In genomic region chr2:145700237-145700985, GRCm38 (mm10) we compare ENCODE assay signal across 13 mouse cellular contexts. TPM values are rescaled to one million over a fixed set of nuclear protein-coding genes. Genes with fewer than 3 reads are reported as not detected.
DNase-seq lines count a peak whose midpoint lies in the region; ATAC-seq and TF ChIP-seq lines count a peak whose summit lies in the region.
"Had no signal": no experiment of that assay in that cellular context is flagged by ENCODE, and none has a peak within 500 bp of the region (broad histone marks: within the 10 kb centered on the region; RNA-seq: fewer than 3 reads in every experiment).

No protein-coding gene starts in this region.

- TF ChIP-seq POLR2A in cerebellum, adult 2 months (IDR thresholded peaks at IDR 0.05; ENCODE audit: borderline replicate concordance, insufficient read depth, low read length): no peak

- H3K27me3 ChIP-seq in cerebellum, adult 2 months (ENCODE audit: control insufficient read depth, insufficient read depth, low read length): no peaks in the 10 kb centered on the region; the same call in 1 of the 2 replicates
- no peaks in the 10 kb centered on the region for H3K27me3 ChIP-seq in hindbrain, postnatal 0 days (ENCODE audit: insufficient read depth, low read length)
- H3K27me3 ChIP-seq in hindbrain, embryonic 16.5 days (replicated peaks; ENCODE audit: control insufficient read depth, insufficient read depth, low read length): no peaks in the 10 kb centered on the region
- H3K27me3 ChIP-seq: hindbrain, embryonic 13.5 days; liver, embryonic 12.5 days had no signal

- no peak overlapping the region for H3K4me3 ChIP-seq in cerebellum, adult 2 months (replicated peaks; ENCODE audit: insufficient read depth, low read depth, low read length)
- no peak overlapping the region for H3K4me3 ChIP-seq in hindbrain, postnatal 0 days (ENCODE audit: low read length)
- H3K4me3 ChIP-seq in hindbrain, embryonic 16.5 days (ENCODE audit: low read length): no peak overlapping the region
- H3K4me3 ChIP-seq in layer of hippocampus, adult 2 months: no peak overlapping the region
- H3K4me3 ChIP-seq: hindbrain, embryonic 13.5 days; liver, embryonic 12.5 days; myocyte had no signal

- H3K27ac ChIP-seq in cerebellum, adult 2 months (ENCODE audit: insufficient read depth, low read length): no peak overlapping the region
- no peak overlapping the region for H3K27ac ChIP-seq in hindbrain, postnatal 0 days
- H3K27ac ChIP-seq in hindbrain, embryonic 16.5 days (ENCODE audit: low read depth, low read length): no peak overlapping the region
- H3K27ac ChIP-seq in layer of hippocampus, adult 2 months: no peak overlapping the region
- H3K27ac ChIP-seq: hindbrain, embryonic 13.5 days; liver, embryonic 12.5 days had no signal

- no peaks in the 10 kb centered on the region for H3K9me3 ChIP-seq in hindbrain, postnatal 0 days (ENCODE audit: low read length)
- H3K9me3 ChIP-seq in hindbrain, embryonic 16.5 days (ENCODE audit: control insufficient read depth, low read length): no peaks in the 10 kb centered on the region
- H3K9me3 ChIP-seq: hindbrain, embryonic 13.5 days; liver, embryonic 12.5 days had no signal

- ATAC-seq in hindbrain, postnatal 0 days: peak; percentile 55; the same call in 1 of the 2 replicates
- no peak for ATAC-seq in hindbrain, embryonic 16.5 days
- ATAC-seq: liver, embryonic 12.5 days had no signal

- H3K9ac ChIP-seq in hindbrain, postnatal 0 days (replicated peaks; ENCODE audit: low read length): no peak overlapping the region
- no peak overlapping the region for H3K9ac ChIP-seq in hindbrain, embryonic 16.5 days (ENCODE audit: low read depth, low read length)
- H3K9ac ChIP-seq: hindbrain, embryonic 13.5 days; liver, embryonic 12.5 days had no signal

- TF ChIP-seq CTCF in cerebellum, adult 2 months (IDR thresholded peaks at IDR 0.05; ENCODE audit: borderline replicate concordance, insufficient read depth, low read depth, low read length): no peak
- TF ChIP-seq CTCF in hindbrain, postnatal 0 days (IDR thresholded peaks at IDR 0.05; ENCODE audit: low read depth): no peak
- no peak for TF ChIP-seq CTCF in layer of hippocampus, adult 2 months (conservative IDR thresholded peaks at IDR 0.05)

- peak; percentile 58 to 72 for DNase-seq in cerebellum, postnatal 10 days
- no peak for DNase-seq in cerebellum, adult 2 months
- peak; percentile 16 for DNase-seq in hindbrain, postnatal 0 days (ENCODE audit: low spot score)
- peak; percentile 85 for DNase-seq in Muller cell, postnatal 12 days (ENCODE audit: inconsistent ontology term)
- DNase-seq in kidney, adult 9 months: peak; percentile 34
- DNase-seq in layer of hippocampus, postnatal 36 days: no peak
- no peak for DNase-seq in layer of hippocampus, adult 2 months (ENCODE audit: low spot score in 2 of 2)
- DNase-seq: thymus, postnatal 36 days had no signal

- no peak overlapping the region for H3K4me2 ChIP-seq in hindbrain, postnatal 0 days (ENCODE audit: low read depth, low read length)
- H3K4me2 ChIP-seq in hindbrain, embryonic 16.5 days (ENCODE audit: low read length): no peak overlapping the region
- H3K4me2 ChIP-seq: hindbrain, embryonic 13.5 days; liver, embryonic 12.5 days; midbrain, embryonic 11.5 days had no signal

- no peaks in the 10 kb centered on the region for H3K36me3 ChIP-seq in hindbrain, postnatal 0 days (ENCODE audit: insufficient read depth, low read length)
- no peaks in the 10 kb centered on the region for H3K36me3 ChIP-seq in hindbrain, embryonic 16.5 days (ENCODE audit: control insufficient read depth, insufficient read depth, low read length)
- H3K36me3 ChIP-seq: hindbrain, embryonic 13.5 days; liver, embryonic 12.5 days had no signal

- WGBS in cerebellum, adult 2 months: 26% methylated on average over 8 of the region's 8 CpGs
- WGBS in hindbrain, postnatal 0 days: 38% methylated on average over 8 of the region's 8 CpGs
- 55% methylated on average over 8 of the region's 8 CpGs for WGBS in hindbrain, embryonic 16.5 days

- H3K4me1 ChIP-seq in cerebellum, adult 2 months (ENCODE audit: control insufficient read depth, insufficient read depth, low read length): no peaks in the 10 kb centered on the region
- H3K4me1 ChIP-seq in hindbrain, postnatal 0 days (ENCODE audit: insufficient read depth, low read length): peaks cover 7% of the 10 kb centered on the region; the same call in 1 of the 2 replicates
- H3K4me1 ChIP-seq in hindbrain, embryonic 16.5 days (ENCODE audit: control insufficient read depth, insufficient read depth, low read depth, low read length): no peaks in the 10 kb centered on the region
- H3K4me1 ChIP-seq: liver, embryonic 12.5 days had no signal

RNA-seq across cellular contexts. Expression of gene Rin2, which starts 25.4 kb away (rescaled TPM):
- polyA plus RNA-seq in cerebellum, adult 2 months (2012; rRNA removed): 10.8 and 12.3 TPM in 2 replicates
- 11.7 and 16.2 TPM in 2 replicates for total RNA-seq in hindbrain, postnatal 0 days (2014; rRNA removed)
- polyA plus RNA-seq in hindbrain, postnatal 0 days (2015; fragmentation: Nextera tagmentation; extraction: Ambion mirVana): 9.4 and 9.8 TPM in 2 replicates
- polyA plus RNA-seq in hindbrain, embryonic 16.5 days (2015; fragmentation: Nextera tagmentation; extraction: Ambion mirVana): 14.6 and 15.3 TPM in 2 replicates
- total RNA-seq in layer of hippocampus, postnatal 36 days (2021): 10 to 100 TPM; 22.3 to 40.7 TPM
- 10 to 100 TPM; 33.3 to 33.9 TPM for total RNA-seq in layer of hippocampus, adult 2 months (2021)

Comparison
In these comparisons a context has a peak if more than half of its experiments do, and no peak if none do; other contexts are left out.
1. DNase-seq: peak in cerebellum, postnatal 10 days (2 of 2), hindbrain, postnatal 0 days (single experiment), Muller cell, postnatal 12 days (single experiment) and kidney, adult 9 months (single experiment); none in cerebellum, adult 2 months (0 of 2), layer of hippocampus, postnatal 36 days (0 of 2) and layer of hippocampus, adult 2 months (0 of 2).